Mouse (Mus musculus) thymus, postnatal 4 days (tissue): ENCODE results near the gene Ndufs3.
"Not testable (repeated sequence)": the region's sequence is repeated elsewhere in the genome, so short reads cannot be mapped to it uniquely, and the experiment has no call there.

Experiments used
- DNase-seq: peaks from one replicate; pipeline ENCODE4 v3.0.0; 2021

Ndufs3 gene

GRCm38 (mm10) chr2:90904856-90905224, 213 bp upstream of the Ndufs3 start:
- no peak for DNase-seq

- no peak for DNase-seq
Measured at GRCm38 (mm10) chr2:90903398-90903797, 1.2 kb downstream of the Ndufs3 start.

GRCm38 (mm10) chr2:90894299-90894677, 10.3 kb downstream of the Ndufs3 start:
- not testable (repeated sequence) for DNase-seq

- DNase-seq, result no peak
Measured at GRCm38 (mm10) chr2:90893673-90894298, 10.8 kb downstream of the Ndufs3 start.

GRCm38 (mm10) chr2:90889550-90890548, 14.8 kb downstream of the Ndufs3 start:
- DNase-seq, result peak; percentile 74

- DNase-seq, result no peak
Measured at GRCm38 (mm10) chr2:90887627-90888026, 17.0 kb downstream of the Ndufs3 start.

GRCm38 (mm10) chr2:90886436-90886835, 18.2 kb downstream of the Ndufs3 start:
- DNase-seq, result no peak

GRCm38 (mm10) chr2:90885218-90886041, 19.2 kb downstream of the Ndufs3 start, which contains the start of gene C1qtnf4:
Gene C1qtnf4 (plus strand): TSS chr2:90885860.
- peak; percentile 29 for DNase-seq

- no peak for DNase-seq
Measured at GRCm38 (mm10) chr2:90881824-90882223, 22.8 kb downstream of the Ndufs3 start.

GRCm38 (mm10) chr2:90880144-90880785, 24.4 kb downstream of the Ndufs3 start:
- DNase-seq, result no peak

- no peak for DNase-seq
Measured at GRCm38 (mm10) chr2:90879419-90879818, 25.2 kb downstream of the Ndufs3 start.

- no peak for DNase-seq
Measured at GRCm38 (mm10) chr2:90877584-90878259, 26.9 kb downstream of the Ndufs3 start.

- DNase-seq, result no peak
Measured at GRCm38 (mm10) chr2:90875239-90875638, 29.4 kb downstream of the Ndufs3 start.

GRCm38 (mm10) chr2:90874025-90874424, 30.6 kb downstream of the Ndufs3 start:
- DNase-seq, result no peak

- DNase-seq, result no peak
Measured at GRCm38 (mm10) chr2:90871180-90871961, 33.3 kb downstream of the Ndufs3 start.

- DNase-seq, result no peak
Measured at GRCm38 (mm10) chr2:90870136-90870601, 34.5 kb downstream of the Ndufs3 start.

GRCm38 (mm10) chr2:90866524-90866923, 38.1 kb downstream of the Ndufs3 start:
- DNase-seq, result peak; percentile 88

- no peak for DNase-seq
Measured at GRCm38 (mm10) chr2:90864184-90864583, 40.4 kb downstream of the Ndufs3 start.

GRCm38 (mm10) chr2:90861486-90861885, 43.1 kb downstream of the Ndufs3 start:
- no peak for DNase-seq

GRCm38 (mm10) chr2:90850401-90850800, 54.2 kb downstream of the Ndufs3 start:
- no peak for DNase-seq

GRCm38 (mm10) chr2:90848331-90848730, 56.3 kb downstream of the Ndufs3 start:
- no peak for DNase-seq
